Mouse (Mus musculus) stomach, postnatal 0 days (tissue): ENCODE measurements around the gene Lrp1.

Source experiments
- CTCF ChIP-seq: IDR thresholded peaks from 2 replicates; pipeline ENCODE4 v1.5.1; 2016; ENCODE audit warnings: antibody characterized with exemption, low read depth, mild to moderate bottlenecking, moderate library complexity
- EP300 ChIP-seq: optimal IDR thresholded peaks from 2 replicates; pipeline ENCODE3; 2016; ENCODE audit warnings: antibody characterized with exemption

DNA sequence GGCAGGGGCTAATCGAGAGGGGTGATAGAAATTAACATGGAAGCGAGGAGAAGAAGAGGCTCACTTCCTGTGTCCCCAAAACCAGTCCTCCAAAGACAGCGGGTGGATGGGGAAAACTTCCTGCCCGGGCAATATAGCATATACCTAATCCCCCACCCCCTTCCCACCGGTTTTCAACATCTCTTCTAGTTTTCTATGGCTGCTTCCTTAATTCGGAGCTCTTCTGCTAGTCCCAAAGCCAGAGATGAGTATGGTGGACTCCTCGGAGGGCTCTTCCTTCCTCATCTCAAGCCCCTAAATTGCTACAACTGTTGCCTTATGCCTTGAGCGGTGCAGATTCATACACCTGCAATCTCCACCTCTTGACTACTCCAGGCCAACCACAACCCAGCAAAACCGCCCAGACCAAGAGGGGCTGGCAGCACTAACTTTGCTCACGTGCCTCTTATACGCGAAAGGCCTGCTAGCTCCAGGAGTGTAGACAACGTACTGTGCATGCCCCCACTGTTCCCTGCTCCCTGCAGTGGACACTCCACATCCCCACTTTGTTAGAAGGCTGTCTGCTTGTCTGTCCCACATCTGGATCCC is 106.7 kb downstream of the Lrp1 start:
- TF ChIP-seq CTCF, result no peak
- no peak for TF ChIP-seq EP300
